Comparison of ENCODE assay signal across 11 mouse cellular contexts in the genomic region with DNA sequence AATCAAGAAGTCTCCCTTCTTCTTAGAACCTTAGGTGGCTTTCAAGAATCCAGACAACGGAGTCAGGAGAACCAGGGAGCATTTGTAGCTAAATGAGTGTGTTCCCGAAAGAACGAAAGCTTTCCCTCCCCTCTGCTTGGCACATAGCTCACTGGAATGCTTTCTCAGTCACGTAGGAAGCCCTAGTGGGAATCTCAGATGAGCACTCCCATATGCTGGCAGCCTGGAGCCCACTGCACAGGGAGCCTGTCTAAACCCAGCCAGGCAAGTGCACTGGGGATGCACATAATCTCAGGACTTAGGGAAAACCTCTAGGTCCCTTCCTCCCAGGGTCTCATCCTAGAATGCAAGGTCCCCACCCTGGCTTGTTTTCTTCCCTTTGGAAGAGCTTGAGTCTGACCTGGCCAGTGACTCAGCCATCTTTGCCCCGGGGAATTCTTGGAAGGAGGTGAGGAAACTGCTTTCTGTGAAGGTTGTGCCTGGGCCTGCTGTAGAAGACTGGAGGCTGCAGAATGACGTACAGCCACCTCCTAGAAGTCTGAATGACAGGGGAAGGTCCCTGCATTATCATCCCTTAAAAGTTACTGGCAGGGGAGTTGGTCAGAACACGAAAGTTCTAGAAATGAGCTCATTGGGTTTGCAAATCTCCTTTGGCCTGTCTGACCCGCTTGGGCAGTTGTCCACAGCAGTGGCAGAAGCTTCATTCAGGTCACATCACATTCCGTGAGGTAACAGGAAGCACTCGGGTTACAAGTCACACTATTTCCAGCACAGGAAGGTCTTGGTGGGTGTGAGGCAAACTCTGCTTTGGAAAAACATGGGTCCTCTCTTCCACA. TPM values are rescaled to one million over a fixed set of nuclear protein-coding genes. Genes with fewer than 3 reads are reported as not detected.
DNase-seq lines count a peak whose midpoint lies in the region; ATAC-seq lines count a peak whose summit lies in the region.
"Had no signal": no experiment of that assay in that cellular context is flagged by ENCODE, and none has a peak within 500 bp of the region (broad histone marks: within the 10 kb centered on the region; RNA-seq: fewer than 3 reads in every experiment).

No protein-coding gene starts in this region.

- no peaks in the 10 kb centered on the region for H3K36me3 ChIP-seq in neural tube, embryonic 11.5 days (ENCODE audit: control insufficient read depth, insufficient read depth, low read length)
- H3K36me3 ChIP-seq in stomach, embryonic 15.5 days: no peaks in the 10 kb centered on the region
- H3K36me3 ChIP-seq: hindbrain, embryonic 12.5 days; limb, embryonic 12.5 days; midbrain, embryonic 12.5 days had no signal

- H3K9me3 ChIP-seq in neural tube, embryonic 11.5 days (ENCODE audit: control insufficient read depth, low read length): no peaks in the 10 kb centered on the region
- H3K9me3 ChIP-seq in stomach, embryonic 15.5 days: no peaks in the 10 kb centered on the region

- ATAC-seq in frontal cortex, adult (ENCODE audit: low TSS enrichment): peak; percentile 96
- ATAC-seq in neural tube, embryonic 11.5 days (ENCODE audit: insufficient read depth, low FRiP score, low TSS enrichment): no peak
- no peak for ATAC-seq in stomach, embryonic 15.5 days (ENCODE audit: insufficient read depth, low FRiP score, low read depth)

- no peak overlapping the region for H3K4me3 ChIP-seq in neural tube, embryonic 11.5 days (ENCODE audit: low read depth, low read length)
- H3K4me3 ChIP-seq in stomach, embryonic 15.5 days (replicated peaks): no peak overlapping the region
- H3K4me3 ChIP-seq: hindbrain, embryonic 12.5 days; limb, embryonic 12.5 days; midbrain, embryonic 12.5 days had no signal

- H3K27ac ChIP-seq in neural tube, embryonic 11.5 days (ENCODE audit: low read depth, low read length): no peak overlapping the region
- peak overlapping the region; percentile 46 for H3K27ac ChIP-seq in stomach, embryonic 15.5 days
- H3K27ac ChIP-seq: hindbrain, embryonic 12.5 days; limb, embryonic 12.5 days; midbrain, embryonic 12.5 days had no signal

- no peaks in the 10 kb centered on the region for H3K4me1 ChIP-seq in neural tube, embryonic 11.5 days (ENCODE audit: control insufficient read depth, insufficient read depth, low read length)
- H3K4me1 ChIP-seq in stomach, embryonic 15.5 days: no peaks in the 10 kb centered on the region; the same call in 1 of the 2 replicates
- H3K4me1 ChIP-seq: hindbrain, embryonic 12.5 days; midbrain, embryonic 12.5 days had no signal

- DNase-seq in frontal cortex, postnatal 25 days (ENCODE audit: low spot score in 2 of 2): no peak
- DNase-seq in neural tube, embryonic 11.5 days (ENCODE audit: low spot score): peak; percentile 8
- no peak for DNase-seq in neural tube, embryonic 10.5 days (ENCODE audit: extremely low spot score, low spot score)
- peak; percentile 33 for DNase-seq in heart, postnatal 10 days
- DNase-seq in cerebellum, adult 11-12 months: no peak
- no peak for DNase-seq in spleen, adult 12 weeks (ENCODE audit: low spot score)

- intact Hi-C loops in heart, postnatal 10 days (cut with DNase I): no loop called here

- no peaks in the 10 kb centered on the region for H3K27me3 ChIP-seq in neural tube, embryonic 11.5 days (ENCODE audit: control insufficient read depth, insufficient read depth, low read length)
- no peaks in the 10 kb centered on the region for H3K27me3 ChIP-seq in stomach, embryonic 15.5 days (replicated peaks)
- H3K27me3 ChIP-seq: hindbrain, embryonic 12.5 days; limb, embryonic 12.5 days; midbrain, embryonic 12.5 days had no signal

- no peak overlapping the region for H3K9ac ChIP-seq in neural tube, embryonic 11.5 days (ENCODE audit: low read length)
- no peak overlapping the region for H3K9ac ChIP-seq in stomach, embryonic 15.5 days
- H3K9ac ChIP-seq: hindbrain, embryonic 12.5 days; limb, embryonic 12.5 days; midbrain, embryonic 12.5 days had no signal

- WGBS in neural tube, embryonic 11.5 days: 72% methylated on average over 10 of the region's 10 CpGs
- WGBS in stomach, embryonic 15.5 days: 52% methylated on average over 10 of the region's 10 CpGs

- no peak overlapping the region for H3K4me2 ChIP-seq in neural tube, embryonic 11.5 days (ENCODE audit: low read depth)
- H3K4me2 ChIP-seq in stomach, embryonic 15.5 days: peak overlapping the region; percentile 13; the same call in 1 of the 2 replicates
- H3K4me2 ChIP-seq: hindbrain, embryonic 12.5 days; limb, embryonic 12.5 days; midbrain, embryonic 12.5 days had no signal

RNA-seq across cellular contexts. Expression of a gene that starts 18.2 kb away (rescaled TPM):
- 42.0 and 45.6 TPM in 2 replicates for polyA plus RNA-seq in neural tube, embryonic 11.5 days (2014; fragmentation: Nextera tagmentation; extraction: Ambion mirVana)
- 1 to 10 TPM; 7.0 to 8.5 TPM for total RNA-seq in heart, postnatal 10 days (2021)
- 38.7 and 41.1 TPM in 2 replicates for polyA plus RNA-seq in stomach, embryonic 15.5 days (2015; fragmentation: Nextera tagmentation; extraction: Ambion mirVana)

Comparison
In these comparisons a context has a peak if more than half of its experiments do, and no peak if none do; other contexts are left out.
1. DNase-seq: peak in neural tube, embryonic 11.5 days (single experiment) and heart, postnatal 10 days (2 of 2); none in frontal cortex, postnatal 25 days (0 of 2), neural tube, embryonic 10.5 days (single experiment), cerebellum, adult 11-12 months (single experiment) and spleen, adult 12 weeks (single experiment).